Mouse (Mus musculus): ENCODE measurements at regions not wholly inside any gene's neighbourhood (a gene's known extent, or its start where the extent isn't known, plus 50 kb on each side); places are given as distances from the start of the nearest gene placed in this dataset.

DNA sequence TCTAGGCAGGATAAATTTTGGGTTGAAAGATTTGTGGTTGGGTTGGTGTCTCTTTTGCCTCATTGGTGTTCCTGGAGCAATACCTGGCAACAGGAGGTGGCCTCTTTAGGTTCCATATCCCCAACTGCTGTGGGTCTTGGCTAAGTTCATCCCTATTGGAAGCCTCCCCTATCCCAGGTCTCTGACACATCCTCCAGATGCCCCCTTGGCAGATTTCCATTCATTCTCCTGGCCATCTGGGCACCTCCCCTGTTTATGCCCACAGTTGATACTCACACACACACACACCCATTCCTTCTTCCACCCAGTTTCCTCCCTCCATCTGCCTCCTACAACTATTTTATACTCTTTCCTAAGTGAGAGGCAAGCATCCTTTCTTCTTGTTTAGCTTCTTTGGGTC is 984.9 kb upstream of the Gm12353 start:
- no peaks in the 10 kb centered on the region for H3K4me1 ChIP-seq (ENCODE audit: control insufficient read depth, insufficient read depth, low read length)
- H3K9ac ChIP-seq (ENCODE audit: low read depth, low read length): no peak overlapping the region
- H3K27ac ChIP-seq (ENCODE audit: low read depth, low read length): no peak overlapping the region
- no peaks in the 10 kb centered on the region for H3K9me3 ChIP-seq (ENCODE audit: control insufficient read depth, low read length)
- H3K4me2 ChIP-seq (replicated peaks; ENCODE audit: low read depth, low read length): no peak overlapping the region
- H3K4me3 ChIP-seq (ENCODE audit: low read length): no peak overlapping the region
- no peaks in the 10 kb centered on the region for H3K36me3 ChIP-seq (ENCODE audit: control insufficient read depth, insufficient read depth, low read length)
- ATAC-seq (ENCODE audit: low FRiP score, low TSS enrichment): no peak
- no peaks in the 10 kb centered on the region for H3K27me3 ChIP-seq (ENCODE audit: control insufficient read depth, insufficient read depth, low read length)

DNA sequence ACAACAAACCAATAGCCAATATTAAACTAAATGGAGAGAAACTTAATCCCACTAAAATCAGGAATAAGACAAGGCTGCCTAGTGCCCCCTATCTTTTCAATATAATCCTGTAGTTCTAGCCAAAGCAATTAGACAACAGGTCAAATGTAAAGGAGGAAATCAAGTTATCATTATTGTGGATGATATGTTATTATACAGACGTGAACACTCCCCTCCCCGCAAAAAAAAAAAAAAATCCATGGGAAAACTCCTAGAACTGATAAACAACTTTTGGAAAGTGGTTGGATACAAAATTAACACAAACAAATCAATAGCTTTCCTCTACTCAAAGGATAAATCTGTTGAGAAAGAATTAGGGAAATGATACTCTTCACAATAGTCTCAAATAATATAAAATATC is 966.2 kb upstream of the Gm12353 start:
- WGBS: 85% methylated on average over 2 of the region's 2 CpGs
- no peaks in the 10 kb centered on the region for H3K27me3 ChIP-seq (ENCODE audit: control insufficient read depth, insufficient read depth, low read length)
- H3K9me3 ChIP-seq (ENCODE audit: control insufficient read depth, low read length): no peaks in the 10 kb centered on the region
- no peak overlapping the region for H3K9ac ChIP-seq (ENCODE audit: low read depth, low read length)
- H3K36me3 ChIP-seq (ENCODE audit: control insufficient read depth, insufficient read depth, low read length): no peaks in the 10 kb centered on the region
- no peak overlapping the region for H3K27ac ChIP-seq (ENCODE audit: low read depth, low read length)
- ATAC-seq (ENCODE audit: low FRiP score, low TSS enrichment): no peak
- no peak overlapping the region for H3K4me2 ChIP-seq (replicated peaks; ENCODE audit: low read depth, low read length)
- H3K4me1 ChIP-seq (ENCODE audit: control insufficient read depth, insufficient read depth, low read length): no peaks in the 10 kb centered on the region
- no peak overlapping the region for H3K4me3 ChIP-seq (ENCODE audit: low read length)

DNA sequence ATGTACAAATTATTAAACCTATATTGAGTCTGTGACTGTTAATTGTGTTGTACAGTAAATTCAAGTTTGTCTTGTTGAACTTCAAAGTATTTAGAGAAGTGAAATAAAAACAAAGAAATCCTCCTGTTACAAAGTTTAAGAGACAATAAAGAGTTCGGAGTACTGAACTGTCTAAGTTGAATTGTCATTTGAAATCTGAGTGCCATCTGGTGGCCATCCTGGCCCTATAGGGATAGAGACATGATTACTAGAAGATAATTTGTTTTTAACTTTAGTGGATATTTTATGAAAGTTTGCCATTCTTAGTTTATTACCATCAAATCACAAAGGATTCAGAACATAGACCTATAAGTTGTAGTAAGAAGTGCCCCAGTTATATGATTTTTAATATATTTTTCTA is 956.1 kb upstream of the Gm12353 start:
- Histone ChIP-seq H3K36me3 (ENCODE audit: control insufficient read depth, insufficient read depth, low read length) (no peaks in the 10 kb centered on the region), H3K27me3 (ENCODE audit: control insufficient read depth, insufficient read depth, low read length) (no peaks in the 10 kb centered on the region), H3K4me1 (ENCODE audit: control insufficient read depth, insufficient read depth, low read length) (no peaks in the 10 kb centered on the region), H3K27ac (ENCODE audit: low read depth, low read length) (no peak overlapping the region), H3K9me3 (ENCODE audit: control insufficient read depth, low read length) (no peaks in the 10 kb centered on the region), H3K4me2 (replicated peaks; ENCODE audit: low read depth, low read length) (no peak overlapping the region), H3K4me3 (ENCODE audit: low read length) (no peak overlapping the region), H3K9ac (ENCODE audit: low read depth, low read length) (no peak overlapping the region)
- ATAC-seq (ENCODE audit: low FRiP score, low TSS enrichment): no peak
- 30% methylated on average over 1 of the region's 1 CpGs for WGBS

DNA sequence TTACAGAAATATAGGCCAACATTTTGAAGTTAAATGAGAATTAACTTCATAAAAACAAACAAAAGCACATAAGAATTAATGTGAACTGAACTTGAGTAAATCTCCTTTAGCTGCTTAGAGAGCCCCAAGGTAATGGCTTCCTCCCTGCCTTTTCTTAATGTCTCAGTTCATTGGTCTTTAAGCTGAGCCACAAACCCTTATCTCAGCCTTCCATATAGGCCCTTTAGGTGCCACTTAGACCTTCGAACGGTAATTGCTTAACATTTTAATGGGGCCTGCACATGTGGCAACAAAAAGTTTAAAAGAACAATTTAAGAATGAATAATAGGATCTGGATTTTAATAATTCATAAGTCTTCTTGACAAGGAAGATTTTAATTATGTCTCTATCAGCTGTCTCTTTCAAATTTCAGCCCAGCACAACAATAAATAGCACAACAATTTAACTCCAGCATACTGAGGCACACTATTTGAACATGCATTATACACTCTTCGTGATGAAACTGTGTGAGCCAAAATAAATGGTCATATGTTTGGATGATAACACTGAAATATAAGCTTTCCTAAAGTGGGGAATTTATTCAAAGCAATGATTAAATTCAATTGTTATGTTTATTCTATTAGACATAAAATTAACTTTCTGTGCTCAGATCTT is 919.2 kb upstream of the Gm12353 start:
- no peaks in the 10 kb centered on the region for H3K36me3 ChIP-seq (ENCODE audit: control insufficient read depth, insufficient read depth, low read length)
- H3K9ac ChIP-seq (ENCODE audit: low read depth, low read length): no peak overlapping the region
- WGBS: 75% methylated on average over 3 of the region's 3 CpGs
- H3K4me3 ChIP-seq (ENCODE audit: low read length): no peak overlapping the region
- no peaks in the 10 kb centered on the region for H3K9me3 ChIP-seq (ENCODE audit: control insufficient read depth, low read length)
- no peaks in the 10 kb centered on the region for H3K4me1 ChIP-seq (ENCODE audit: control insufficient read depth, insufficient read depth, low read length)
- no peak overlapping the region for H3K27ac ChIP-seq (ENCODE audit: low read depth, low read length)
- ATAC-seq (ENCODE audit: low FRiP score, low TSS enrichment): no peak
- no peak overlapping the region for H3K4me2 ChIP-seq (replicated peaks; ENCODE audit: low read depth, low read length)
- H3K27me3 ChIP-seq (ENCODE audit: control insufficient read depth, insufficient read depth, low read length): no peaks in the 10 kb centered on the region

DNA sequence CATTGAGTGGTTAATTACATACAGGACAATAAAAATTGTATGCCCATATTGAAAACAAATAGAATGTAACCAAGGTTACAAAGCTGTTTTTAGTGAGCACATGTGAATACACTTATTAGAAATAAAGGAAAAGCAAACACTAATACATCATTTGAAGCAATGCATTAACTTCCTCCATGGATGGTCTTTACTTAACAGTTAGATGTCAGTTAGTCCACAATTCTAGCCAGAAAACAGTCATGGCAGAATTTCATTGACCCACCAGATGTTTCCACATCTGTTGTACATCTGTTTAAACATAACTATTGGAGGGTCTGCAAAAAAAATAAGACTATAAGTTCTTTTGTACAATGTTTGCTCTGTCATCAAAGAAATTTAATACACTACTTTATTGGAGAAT is 911.2 kb upstream of the Gm12353 start:
- Histone ChIP-seq H3K36me3 (ENCODE audit: control insufficient read depth, insufficient read depth, low read length) (no peaks in the 10 kb centered on the region), H3K9ac (ENCODE audit: low read depth, low read length) (no peak overlapping the region), H3K27me3 (ENCODE audit: control insufficient read depth, insufficient read depth, low read length) (no peaks in the 10 kb centered on the region), H3K27ac (ENCODE audit: low read depth, low read length) (no peak overlapping the region), H3K4me1 (ENCODE audit: control insufficient read depth, insufficient read depth, low read length) (no peaks in the 10 kb centered on the region), H3K4me3 (ENCODE audit: low read length) (no peak overlapping the region), H3K9me3 (ENCODE audit: control insufficient read depth, low read length) (no peaks in the 10 kb centered on the region), H3K4me2 (replicated peaks; ENCODE audit: low read depth, low read length) (no peak overlapping the region)
- ATAC-seq (ENCODE audit: low FRiP score, low TSS enrichment): no peak

DNA sequence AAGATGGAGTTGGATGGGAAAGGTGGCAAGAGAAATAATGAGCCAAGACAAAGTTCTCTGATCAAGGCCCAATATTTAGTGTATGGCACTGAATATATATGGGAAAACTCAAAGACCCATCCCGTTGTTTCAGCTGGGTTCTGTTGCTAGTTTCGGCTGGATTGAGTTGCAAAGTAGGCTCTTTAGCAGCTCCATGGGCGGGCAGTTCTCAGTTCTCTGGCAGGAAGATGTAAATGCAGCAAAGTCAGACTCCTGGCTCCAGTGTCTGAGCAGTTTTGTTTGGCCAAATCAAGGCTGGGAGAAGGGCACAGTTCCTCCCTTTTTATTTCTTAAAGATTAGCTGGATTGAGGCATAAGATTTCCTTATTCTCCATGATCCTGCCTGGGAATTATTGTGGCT is 909.0 kb upstream of the Gm12353 start:
- Histone ChIP-seq H3K27ac (ENCODE audit: low read depth, low read length) (no peak overlapping the region), H3K4me1 (ENCODE audit: control insufficient read depth, insufficient read depth, low read length) (no peaks in the 10 kb centered on the region), H3K27me3 (ENCODE audit: control insufficient read depth, insufficient read depth, low read length) (no peaks in the 10 kb centered on the region), H3K36me3 (ENCODE audit: control insufficient read depth, insufficient read depth, low read length) (no peaks in the 10 kb centered on the region), H3K4me3 (ENCODE audit: low read length) (no peak overlapping the region), H3K9ac (ENCODE audit: low read depth, low read length) (no peak overlapping the region), H3K9me3 (ENCODE audit: control insufficient read depth, low read length) (no peaks in the 10 kb centered on the region), H3K4me2 (replicated peaks; ENCODE audit: low read depth, low read length) (no peak overlapping the region)
- WGBS: 55% methylated on average over 3 of the region's 3 CpGs
- ATAC-seq (ENCODE audit: low FRiP score, low TSS enrichment): no peak

DNA sequence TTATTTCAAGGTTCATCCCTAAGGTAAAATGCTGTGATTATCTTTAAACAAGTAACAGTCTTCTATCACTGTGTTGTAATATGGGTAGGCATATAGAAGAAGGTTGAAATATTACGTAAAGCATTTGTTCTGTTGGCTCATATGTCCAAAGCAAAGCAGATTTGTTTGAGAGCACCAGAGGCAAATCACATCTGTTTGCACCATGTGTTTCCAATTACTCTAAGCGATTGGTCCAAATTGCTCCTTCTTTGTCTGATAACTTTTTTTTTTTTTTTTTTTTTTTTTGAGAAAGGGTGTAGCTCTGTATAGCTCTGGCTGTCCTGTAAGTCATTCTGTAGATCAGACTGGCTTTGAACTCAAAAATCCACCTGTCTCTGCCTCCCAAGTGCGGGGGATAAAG is 861.0 kb upstream of the Gm12353 start:
- Histone ChIP-seq H3K36me3 (ENCODE audit: control insufficient read depth, insufficient read depth, low read length) (no peaks in the 10 kb centered on the region), H3K4me1 (ENCODE audit: control insufficient read depth, insufficient read depth, low read length) (no peaks in the 10 kb centered on the region), H3K27me3 (ENCODE audit: control insufficient read depth, insufficient read depth, low read length) (no peaks in the 10 kb centered on the region), H3K27ac (ENCODE audit: low read depth, low read length) (no peak overlapping the region), H3K9ac (ENCODE audit: low read depth, low read length) (no peak overlapping the region), H3K4me2 (replicated peaks; ENCODE audit: low read depth, low read length) (no peak overlapping the region), H3K4me3 (ENCODE audit: low read length) (no peak overlapping the region), H3K9me3 (ENCODE audit: control insufficient read depth, low read length) (no peaks in the 10 kb centered on the region)
- 80% methylated on average over 3 of the region's 3 CpGs for WGBS
- ATAC-seq (ENCODE audit: low FRiP score, low TSS enrichment): no peak

DNA sequence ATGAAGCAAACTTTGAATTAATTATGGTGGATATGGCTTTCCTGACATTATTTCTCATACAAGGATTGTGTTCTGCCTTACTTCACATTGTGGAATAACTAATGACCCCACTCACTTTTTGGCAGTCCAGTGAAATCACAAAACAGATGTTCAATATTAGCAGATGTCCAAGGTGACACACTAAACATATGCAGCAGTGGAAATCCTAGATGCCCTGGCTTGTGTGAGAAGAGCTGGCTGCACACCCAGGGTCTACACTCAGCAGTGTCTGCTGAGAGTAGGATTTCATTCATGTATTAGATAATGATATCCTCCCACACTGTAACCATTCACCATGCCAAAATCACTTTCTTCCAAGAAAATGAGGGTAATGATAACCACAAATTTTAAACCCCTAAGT is 816.9 kb upstream of the Gm12353 start:
- Histone ChIP-seq H3K27me3 (ENCODE audit: control insufficient read depth, insufficient read depth, low read length) (no peaks in the 10 kb centered on the region), H3K4me3 (ENCODE audit: low read length) (no peak overlapping the region), H3K4me1 (ENCODE audit: control insufficient read depth, insufficient read depth, low read length) (no peaks in the 10 kb centered on the region), H3K27ac (ENCODE audit: low read depth, low read length) (no peak overlapping the region), H3K9me3 (ENCODE audit: control insufficient read depth, low read length) (no peaks in the 10 kb centered on the region), H3K4me2 (replicated peaks; ENCODE audit: low read depth, low read length) (no peak overlapping the region), H3K9ac (ENCODE audit: low read depth, low read length) (no peak overlapping the region), H3K36me3 (ENCODE audit: control insufficient read depth, insufficient read depth, low read length) (no peaks in the 10 kb centered on the region)
- no peak for ATAC-seq (ENCODE audit: low FRiP score, low TSS enrichment)

DNA sequence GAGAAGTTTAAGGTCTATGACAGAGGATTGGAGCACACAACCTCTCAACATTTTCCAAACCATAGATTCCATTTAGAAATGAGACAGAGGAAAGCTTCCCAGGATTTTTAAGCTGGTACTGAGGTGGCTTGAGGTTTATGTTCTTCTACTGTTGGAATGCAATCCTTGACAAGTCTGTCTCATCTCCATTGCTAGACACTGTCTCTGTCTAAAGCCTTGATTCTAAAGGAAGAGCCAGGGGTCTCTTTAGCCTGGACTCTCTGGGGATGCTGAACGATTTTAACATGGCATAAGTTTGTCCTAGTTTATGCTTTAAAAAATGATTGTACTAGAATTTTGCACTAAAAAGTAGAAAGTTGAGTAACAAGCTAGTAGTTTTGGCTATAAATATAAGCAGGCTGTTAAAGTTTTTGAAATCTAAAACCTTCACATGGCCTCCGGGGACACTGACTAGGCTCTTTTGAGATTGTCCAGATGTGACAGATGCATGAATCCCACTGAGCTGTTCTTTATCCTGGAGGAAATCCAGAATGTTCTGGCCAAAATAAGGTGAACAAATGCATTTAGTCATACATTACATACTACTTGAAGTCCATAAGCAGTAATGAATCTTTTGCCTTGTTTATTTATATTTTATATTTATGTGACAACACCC is 809.4 kb upstream of the Gm12353 start:
- 51% methylated on average over 2 of the region's 2 CpGs for WGBS
- no peak overlapping the region; the same call in 1 of the 2 replicates for H3K27ac ChIP-seq (ENCODE audit: low read depth, low read length)
- H3K27me3 ChIP-seq (ENCODE audit: control insufficient read depth, insufficient read depth, low read length): no peaks in the 10 kb centered on the region
- H3K4me2 ChIP-seq (replicated peaks; ENCODE audit: low read depth, low read length): no peak overlapping the region
- no peak overlapping the region for H3K4me3 ChIP-seq (ENCODE audit: low read length)
- ATAC-seq (ENCODE audit: low FRiP score, low TSS enrichment): peak; percentile 81
- no peaks in the 10 kb centered on the region for H3K36me3 ChIP-seq (ENCODE audit: control insufficient read depth, insufficient read depth, low read length)
- H3K9ac ChIP-seq (ENCODE audit: low read depth, low read length): no peak overlapping the region
- H3K4me1 ChIP-seq (ENCODE audit: control insufficient read depth, insufficient read depth, low read length): no peaks in the 10 kb centered on the region
- no peaks in the 10 kb centered on the region for H3K9me3 ChIP-seq (ENCODE audit: control insufficient read depth, low read length)
